Mouse (Mus musculus): ENCODE data around the gene Mss51.

DNA sequence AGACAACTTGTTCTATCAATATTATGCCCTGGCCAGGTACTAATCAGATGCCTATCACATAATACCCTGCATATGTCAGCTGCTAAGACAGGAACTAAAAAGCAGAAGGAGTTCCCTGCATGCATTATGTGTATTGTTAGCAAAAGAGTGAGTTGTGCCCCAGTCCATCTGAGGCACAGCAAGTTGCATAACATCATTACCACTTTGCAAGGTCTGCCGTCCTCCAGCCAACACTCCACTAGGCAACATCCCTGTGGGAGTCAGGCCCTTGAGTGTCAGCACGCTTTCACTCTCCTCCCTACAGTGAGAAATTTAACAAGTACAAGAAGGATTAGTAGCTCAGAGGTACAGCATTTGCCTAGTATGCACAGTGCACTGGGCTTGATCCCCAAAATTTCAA lies 11.7 kb upstream of the Mss51 start:
- TF ChIP-seq CTCF (IDR thresholded peaks at IDR 0.05; ENCODE audit: insufficient read depth, low read depth, low read length) (no peak), POLR2A (IDR thresholded peaks at IDR 0.05; ENCODE audit: insufficient read depth, low read depth, low read length) (no peak)

Data from olfactory bulb, adult 2 months (tissue).